Mouse (Mus musculus) right cerebral cortex, postnatal 4 days (tissue): Measurements from ENCODE around the gene Ccl27b.
"Not testable (repeated sequence)": the region's sequence is repeated elsewhere in the genome, so short reads cannot be mapped to it uniquely, and the experiment has no call there.

ENCODE experiments used
- DNase-seq: peaks from one replicate; pipeline ENCODE4 v3.0.0-alpha.2; 2022

Gene Ccl27b

GRCm38 (mm10) chr4:42654951-42655350 is at the start of gene Ccl27b:
TSS of gene Ccl27b (plus strand) at chr4:42655251.
- not testable (repeated sequence) for DNase-seq

- not testable (repeated sequence) for DNase-seq
Measured at GRCm38 (mm10) chr4:42611895-42612294, 43.2 kb upstream of the Ccl27b start, which contains the start of gene Gm10591. TSS of gene Gm10591 (plus strand) at chr4:42612195.

DNA sequence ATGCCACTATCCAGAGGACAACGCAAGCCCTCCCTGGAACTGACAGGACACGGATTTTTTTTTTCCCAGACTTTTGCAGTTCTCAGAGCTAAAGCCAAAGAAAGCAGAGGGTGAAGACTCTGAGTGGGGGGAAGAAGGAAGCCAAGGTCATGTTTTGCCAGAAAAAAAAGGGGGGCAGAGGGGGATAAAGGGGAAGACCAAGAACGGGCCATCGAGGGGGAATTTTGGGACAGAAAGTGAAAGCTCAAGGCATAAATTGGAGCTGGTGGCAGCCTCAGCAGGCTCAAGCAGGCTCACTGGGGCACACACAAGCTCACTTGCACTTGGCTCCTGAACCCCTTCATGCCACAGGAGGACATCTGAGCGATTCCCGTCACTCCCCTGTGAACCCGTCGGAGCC is 25.6 kb upstream of the Ccl27b start, which contains the start of gene Gm2564:
Gm2564 (plus strand) TSS at position 301 of the 400 bp plus-strand sequence.
- not testable (repeated sequence) for DNase-seq

- not testable (repeated sequence) for DNase-seq
Measured at GRCm38 (mm10) chr4:42661793-42662192, 6.7 kb downstream of the Ccl27b start, which contains the start of gene Il11ra2. TSS of gene Il11ra2 (minus strand) at chr4:42661893.

DNA sequence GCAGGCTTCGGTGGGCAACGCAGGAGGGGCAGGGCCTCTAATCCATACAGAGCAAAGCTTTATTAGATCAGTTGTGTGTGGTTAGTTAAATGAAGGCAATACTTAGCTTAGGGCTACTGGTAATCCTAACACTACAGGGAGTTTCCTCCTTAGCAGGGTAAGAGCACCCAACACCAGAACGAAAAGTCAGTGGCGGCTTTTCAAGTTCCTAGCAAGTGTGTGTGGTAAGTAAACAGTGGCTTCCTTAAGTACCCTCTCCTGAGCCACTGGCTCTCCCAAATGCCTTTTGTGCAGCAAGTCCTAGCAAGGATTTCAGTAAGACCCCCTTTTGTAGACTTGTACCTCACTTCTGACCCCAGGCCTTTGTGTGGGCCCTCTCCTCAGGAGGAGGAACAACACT is 20.4 kb downstream of the Ccl27b start:
- not testable (repeated sequence) for DNase-seq

GRCm38 (mm10) chr4:42679365-42679764 is 24.3 kb downstream of the Ccl27b start:
- not testable (repeated sequence) for DNase-seq

DNA sequence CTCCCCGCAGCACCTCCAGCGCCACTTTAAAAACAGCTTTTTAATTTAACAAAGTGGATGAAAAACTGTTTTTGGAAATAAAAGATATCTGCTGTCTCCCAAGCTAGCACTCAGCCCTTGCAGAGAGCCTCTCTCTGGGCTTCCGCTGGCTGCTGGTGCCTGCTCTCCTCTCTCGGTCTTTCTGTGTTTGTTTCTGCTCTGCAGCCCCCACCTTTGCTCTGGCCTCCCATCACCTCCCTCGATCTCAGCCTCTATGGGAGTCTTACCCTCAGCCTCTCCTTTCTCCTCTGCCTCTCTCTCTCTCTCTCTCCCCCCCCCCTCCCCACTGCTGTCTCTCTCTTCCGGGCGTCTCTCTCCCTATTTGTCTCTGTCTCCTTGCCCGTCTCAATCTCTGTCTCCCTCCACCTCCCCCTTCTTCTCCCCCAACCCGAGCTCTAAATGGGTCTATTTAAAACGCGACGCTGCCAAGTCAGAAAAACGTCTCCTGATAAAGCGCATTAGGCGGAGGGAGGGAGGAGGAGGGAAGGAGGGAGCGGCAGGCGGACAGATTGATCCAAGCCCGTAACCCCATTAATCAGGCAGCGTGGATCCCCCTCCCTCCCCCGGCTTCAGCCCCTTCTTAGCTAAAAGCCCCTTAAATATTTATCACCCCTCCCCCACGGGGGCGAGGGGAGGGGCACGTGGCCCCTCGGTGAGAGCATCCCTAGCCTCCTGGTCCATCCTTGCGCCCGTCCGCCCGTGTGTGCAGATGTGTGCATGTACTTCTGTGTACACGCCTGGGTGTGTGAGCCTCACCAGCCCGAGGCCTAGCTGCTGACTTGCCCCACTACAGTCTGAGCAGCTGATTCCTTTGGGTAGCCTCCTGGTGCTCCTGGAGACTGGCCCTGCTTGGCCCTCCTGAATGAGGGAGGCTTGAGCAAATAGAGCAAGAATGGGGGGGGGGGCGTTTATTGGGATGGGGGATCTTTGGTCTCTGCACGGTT is 25.6 kb downstream of the Ccl27b start:
- not testable (repeated sequence) for DNase-seq

GRCm38 (mm10) chr4:42681473-42682182 is 26.6 kb downstream of the Ccl27b start:
- not testable (repeated sequence) for DNase-seq

- DNase-seq, result not testable (repeated sequence)
Measured at GRCm38 (mm10) chr4:42682183-42682524, 27.1 kb downstream of the Ccl27b start.
